Mouse (Mus musculus) spleen, adult 2 months (tissue): ENCODE measurements around the gene Cherp. TPM values are rescaled to one million over a fixed set of nuclear protein-coding genes. Genes with fewer than 3 reads are reported as not detected.

Experiments used
- DNase-seq, 2 experiments: peaks; one replicate each; pipeline versions ENCODE4 v3.0.0 to v3.0.0-alpha.2; 2012 to 2021; ENCODE audit warnings: low spot score in 2 of 2, low read depth in 1 of 2
- H3K27ac ChIP-seq: fragments of 200-500 bp; 2 replicates; pipeline ENCODE4 v1.5.1; 2012; ENCODE audit warnings: low read length, inconsistent platforms; ENCODE audit not compliant: insufficient read depth
- H3K27me3 ChIP-seq: fragments of 200-500 bp; 2 replicates; pipeline ENCODE4 v1.6.1; 2012; ENCODE audit warnings: mild to moderate bottlenecking, moderate library complexity, low read length, inconsistent platforms; ENCODE audit not compliant: control insufficient read depth, insufficient read depth
- H3K36me3 ChIP-seq: fragments of 200-500 bp; 2 replicates; pipeline ENCODE4 v1.6.1; 2012; ENCODE audit warnings: mild to moderate bottlenecking, low read length, inconsistent platforms; ENCODE audit not compliant: control insufficient read depth, insufficient read depth
- H3K4me1 ChIP-seq: fragments of 200-500 bp; 2 replicates; pipeline ENCODE4 v1.6.1; 2011; ENCODE audit warnings: inconsistent platforms; ENCODE audit not compliant: control insufficient read depth, insufficient read depth, insufficient read length
- H3K4me3 ChIP-seq: fragments of 200-500 bp; 2 replicates; pipeline ENCODE4 v1.5.1; 2011; ENCODE audit warnings: mild to moderate bottlenecking, inconsistent platforms; ENCODE audit not compliant: insufficient read depth, insufficient read length; ENCODE audit errors: extremely low read depth
- CTCF ChIP-seq: fragments of 200-500 bp; IDR thresholded peaks from 2 replicates; pipeline ENCODE4 v1.5.1; 2011; ENCODE audit warnings: mild to moderate bottlenecking, inconsistent platforms; ENCODE audit not compliant: insufficient read depth, insufficient read length, insufficient replicate concordance; ENCODE audit errors: extremely low read depth
- POLR2A ChIP-seq: fragments of 200-500 bp; IDR thresholded peaks from 2 replicates; pipeline ENCODE4 v1.6.1; 2011; ENCODE audit warnings: low read depth, low read length, inconsistent platforms
- WGBS: fragments of 180-500 bp; shearing (Covaris S2); methylation state at CpG from one replicate; pipeline ENCODE4 v1.1.7; 2018; 5-methylcytosine and 5-hydroxymethylcytosine counted together
- polyA plus RNA-seq: library from polyadenylated mRNA; depleted of rRNA; stranded (reverse); fragments of >200 nt; gene quantifications from 2 replicates; pipeline ENCODE4 v1.2.3, GENCODE M21; 2012

Gene Cherp
- polyA plus RNA-seq, 1 experiment, result 63.6 TPM

DNA sequence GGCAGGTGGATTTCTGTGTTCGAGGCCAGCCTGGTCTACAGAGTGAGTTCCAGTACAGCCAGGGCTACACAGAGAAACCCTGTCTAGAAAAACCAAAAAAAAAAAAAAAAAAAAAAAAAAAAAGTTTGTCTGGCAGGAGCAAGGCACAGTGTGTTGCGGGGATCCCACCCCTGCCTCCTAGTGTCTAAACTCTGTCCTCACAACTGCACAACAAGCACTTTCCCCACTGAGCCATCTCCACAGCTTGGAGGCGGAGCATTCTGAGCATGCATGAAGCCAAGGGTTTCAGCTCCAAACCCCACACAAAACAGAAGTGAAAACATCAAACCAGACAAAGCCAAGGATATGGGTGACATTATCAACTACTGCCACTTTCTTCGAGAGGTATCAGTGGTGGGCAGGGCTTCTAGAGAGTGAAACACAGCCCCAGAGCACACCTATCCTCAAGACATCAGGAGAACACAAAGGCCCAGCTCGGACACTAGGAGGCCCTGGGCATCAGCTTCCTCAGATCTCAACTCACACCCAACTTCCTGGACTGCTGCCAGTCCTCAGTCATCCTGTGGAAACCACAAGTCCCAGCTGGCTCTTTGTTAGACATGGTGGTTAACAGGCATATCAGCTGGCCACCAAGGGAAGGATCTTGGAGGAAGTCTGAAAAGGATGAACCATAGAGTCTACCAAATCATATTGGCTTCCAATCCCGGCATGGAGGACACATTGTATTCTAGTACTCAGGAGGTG, 10.6 kb upstream of the Cherp start:
- H3K27ac ChIP-seq, result no peak overlapping the region
- no peak for DNase-seq
- H3K36me3 ChIP-seq, result peaks cover 22% of the 10 kb centered on the region
- H3K27me3 ChIP-seq, result no peaks in the 10 kb centered on the region
- no peaks in the 10 kb centered on the region for H3K4me1 ChIP-seq
- no peak for TF ChIP-seq POLR2A
- TF ChIP-seq CTCF, result no peak
- H3K4me3 ChIP-seq, result no peak overlapping the region
- WGBS, result 43% methylated on average over 6 of the region's 6 CpGs

DNA sequence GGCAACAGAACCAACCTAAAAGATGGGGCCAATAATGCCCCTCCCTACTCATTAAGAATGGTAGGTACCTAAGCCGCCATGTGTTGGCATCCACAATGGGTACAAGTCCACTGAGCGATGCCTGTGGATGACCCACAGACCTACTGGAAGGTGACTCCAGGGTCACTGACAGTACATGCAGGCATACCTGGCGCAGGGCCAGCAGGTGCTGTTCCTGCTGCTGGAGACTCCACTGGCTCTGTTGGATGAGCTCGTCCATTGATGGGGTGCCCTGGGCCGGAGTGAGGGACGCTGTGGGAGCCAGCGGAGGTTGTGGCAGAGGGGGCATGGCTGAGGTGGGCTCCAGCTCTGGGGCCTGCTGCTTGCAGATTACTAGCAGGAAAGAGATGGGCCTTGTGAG, 4.3 kb downstream of the Cherp start:
- 93% methylated on average over 7 of the region's 7 CpGs for WGBS

DNA sequence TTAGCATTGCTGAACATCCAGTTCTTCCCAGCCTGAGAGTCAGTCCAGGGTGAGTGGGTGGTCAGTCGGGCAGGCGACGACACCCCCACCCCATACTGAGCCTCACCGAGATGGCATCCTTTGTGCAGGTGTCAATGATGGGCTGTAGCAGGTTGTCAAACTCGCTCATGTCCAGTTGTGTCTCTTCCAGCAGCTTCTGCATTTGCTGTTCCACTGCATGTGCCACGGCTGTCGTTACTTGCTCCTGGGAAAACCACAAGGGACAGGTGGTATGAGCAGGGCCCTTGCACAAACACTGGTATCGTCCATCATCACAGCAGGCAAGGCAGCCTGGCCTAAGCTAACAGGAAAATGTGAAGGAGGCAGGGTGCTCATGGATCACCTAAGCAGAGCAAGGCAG, 5.0 kb downstream of the Cherp start:
- H3K4me1 ChIP-seq, result peaks cover 2% of the 10 kb centered on the region
- H3K27ac ChIP-seq, result no peak overlapping the region
- no peak for DNase-seq
- H3K36me3 ChIP-seq, result peaks cover 55% of the 10 kb centered on the region
- TF ChIP-seq POLR2A, result no peak
- TF ChIP-seq CTCF, result no peak
- no peak overlapping the region for H3K4me3 ChIP-seq
- no peaks in the 10 kb centered on the region for H3K27me3 ChIP-seq
- 96% methylated on average over 8 of the region's 8 CpGs for WGBS

More for the DNA sequence above, 4.3 kb downstream of the Cherp start:
- DNase-seq, result no peak
- TF ChIP-seq CTCF (no peak), POLR2A (no peak)
- Histone ChIP-seq H3K27ac (no peak overlapping the region), H3K27me3 (no peaks in the 10 kb centered on the region), H3K4me3 (no peak overlapping the region), H3K36me3 (peaks cover 48% of the 10 kb centered on the region), H3K4me1 (peaks cover 2% of the 10 kb centered on the region)

DNA sequence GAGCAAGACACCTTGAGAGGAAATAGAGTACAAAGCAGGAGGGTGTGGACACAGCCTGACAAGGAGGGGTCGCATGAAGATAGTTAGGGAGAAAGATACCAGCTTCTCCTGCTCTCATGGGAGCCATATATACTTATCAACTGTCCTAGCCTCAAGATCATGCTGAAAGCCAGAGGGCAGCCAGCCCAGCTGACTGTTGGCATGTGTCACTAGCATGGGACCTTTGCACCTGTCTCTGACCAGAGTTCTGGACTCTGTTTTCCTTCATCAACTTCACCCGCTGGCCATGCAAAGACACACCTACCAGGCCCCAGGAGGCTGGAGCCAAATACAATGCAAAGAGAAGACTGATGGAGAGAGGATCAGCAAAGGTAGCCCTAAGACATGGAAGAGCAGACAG, 5.8 kb downstream of the Cherp start:
- H3K36me3 ChIP-seq, result peaks cover 60% of the 10 kb centered on the region
- H3K27me3 ChIP-seq, result no peaks in the 10 kb centered on the region
- H3K27ac ChIP-seq, result no peak overlapping the region
- no peak for DNase-seq
- WGBS, result 93% methylated on average over 2 of the region's 2 CpGs
- H3K4me1 ChIP-seq, result peaks cover 2% of the 10 kb centered on the region; the same call in 1 of the 2 replicates
- H3K4me3 ChIP-seq, result no peak overlapping the region
- TF ChIP-seq CTCF (no peak), POLR2A (no peak)

DNA sequence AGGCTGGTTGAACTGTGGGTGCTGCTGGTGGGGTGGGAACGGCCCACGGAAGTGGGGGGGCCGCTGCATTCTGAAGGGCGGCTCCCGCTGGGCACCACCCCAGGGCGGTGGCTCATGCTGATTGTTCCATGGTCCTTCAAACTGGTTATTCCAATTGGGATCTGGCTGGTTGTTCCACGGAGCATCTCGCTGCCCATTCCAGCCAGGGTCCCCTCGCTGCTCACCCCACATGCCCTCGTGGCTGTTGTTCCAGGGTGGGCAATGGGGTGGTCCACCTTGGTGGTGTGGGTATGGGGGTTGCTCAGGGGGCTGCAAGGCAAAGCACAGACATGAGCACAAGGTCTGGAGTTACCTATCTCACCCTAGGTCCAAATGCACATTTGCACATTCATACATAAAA, 10.8 kb downstream of the Cherp start:
- WGBS, result 99% methylated on average over 10 of the region's 10 CpGs
- peaks cover 88% of the 10 kb centered on the region for H3K36me3 ChIP-seq
- H3K4me3 ChIP-seq, result no peak overlapping the region
- DNase-seq, result no peak
- H3K4me1 ChIP-seq, result no peaks in the 10 kb centered on the region
- no peak overlapping the region for H3K27ac ChIP-seq
- TF ChIP-seq POLR2A (no peak), CTCF (no peak)
- no peaks in the 10 kb centered on the region for H3K27me3 ChIP-seq

GRCm38 (mm10) chr8:72459881-72460533, 15.0 kb downstream of the Cherp start:
- Histone ChIP-seq H3K27me3 (no peaks in the 10 kb centered on the region), H3K27ac (no peak overlapping the region), H3K4me1 (no peaks in the 10 kb centered on the region), H3K4me3 (no peak overlapping the region), H3K36me3 (peaks cover 56% of the 10 kb centered on the region)
- DNase-seq, result no peak
- 92% methylated on average over 4 of the region's 4 CpGs for WGBS
- TF ChIP-seq POLR2A (no peak), CTCF (no peak)

GRCm38 (mm10) chr8:72458457-72458856, 16.6 kb downstream of the Cherp start:
- Histone ChIP-seq H3K36me3 (peaks cover 48% of the 10 kb centered on the region), H3K4me1 (no peaks in the 10 kb centered on the region), H3K27me3 (no peaks in the 10 kb centered on the region), H3K4me3 (no peak overlapping the region), H3K27ac (no peak overlapping the region)
- TF ChIP-seq CTCF, result no peak
- no peak for TF ChIP-seq POLR2A
- DNase-seq, result no peak
- 90% methylated on average over 6 of the region's 6 CpGs for WGBS
